Mouse (Mus musculus) small intestine, adult 2 months (tissue): ENCODE results near the gene Gm49405. TPM values are rescaled to one million over a fixed set of nuclear protein-coding genes. Genes with fewer than 3 reads are reported as not detected.

Source experiments
- H3K27ac ChIP-seq: fragments of 200-500 bp; 2 replicates; pipeline ENCODE4 v1.5.1; 2012; ENCODE audit warnings: low read depth, low read length, control low read depth, inconsistent platforms; ENCODE audit not compliant: insufficient read depth
- H3K27me3 ChIP-seq: fragments of 200-500 bp; 2 replicates; pipeline ENCODE4 v1.6.1; 2012; ENCODE audit warnings: mild to moderate bottlenecking, moderate library complexity, low read length, inconsistent platforms; ENCODE audit not compliant: control insufficient read depth, insufficient read depth
- H3K36me3 ChIP-seq: fragments of 200-500 bp; 2 replicates; pipeline ENCODE4 v1.6.1; 2012; ENCODE audit warnings: mild to moderate bottlenecking, low read length, control low read depth, inconsistent platforms; ENCODE audit not compliant: control insufficient read depth, insufficient read depth
- H3K4me1 ChIP-seq: fragments of 200-500 bp; 2 replicates; pipeline ENCODE4 v1.6.1; 2012; ENCODE audit warnings: low read length, inconsistent platforms, mixed read lengths; ENCODE audit not compliant: control insufficient read depth, insufficient read depth, insufficient read length
- H3K4me3 ChIP-seq: fragments of 200-500 bp; 2 replicates; pipeline ENCODE4 v1.5.1; 2012; ENCODE audit warnings: low read depth, mild to moderate bottlenecking, control low read depth, inconsistent platforms, low read length, moderate library complexity
- CTCF ChIP-seq: fragments of 200-500 bp; IDR thresholded peaks from 2 replicates; pipeline ENCODE4 v1.5.1; 2012; ENCODE audit warnings: low read depth, mild to moderate bottlenecking, control low read depth, inconsistent platforms, low read length, moderate library complexity, mixed read lengths; ENCODE audit not compliant: insufficient replicate concordance, insufficient read length; ENCODE audit errors: extremely low read depth
- POLR2A ChIP-seq: fragments of 200-500 bp; IDR thresholded peaks from 2 replicates; pipeline ENCODE4 v1.6.1; 2012; ENCODE audit warnings: low read depth, mild to moderate bottlenecking, control low read depth, inconsistent platforms, low read length, moderate library complexity
- WGBS: fragments of 180-500 bp; shearing (Covaris S2); methylation state at CpG from one replicate; pipeline ENCODE4 v1.1.7; 2018; 5-methylcytosine and 5-hydroxymethylcytosine counted together
- polyA plus RNA-seq: library from polyadenylated mRNA; depleted of rRNA; stranded (reverse); fragments of >200 nt; gene quantifications from 2 replicates; pipeline ENCODE4 v1.2.3, GENCODE M21; 2012

Gene Gm49405
- polyA plus RNA-seq, 1 experiment: 0.90 TPM

- Histone ChIP-seq H3K4me3 (no peak overlapping the region), H3K27me3 (no peaks in the 10 kb centered on the region), H3K4me1 (peaks cover 12% of the 10 kb centered on the region), H3K36me3 (no peaks in the 10 kb centered on the region), H3K27ac (no peak overlapping the region)
- TF ChIP-seq POLR2A: no peak
- TF ChIP-seq CTCF: no peak
- 40% methylated on average over 2 of the region's 2 CpGs for WGBS
Observed at GRCm38 (mm10) chr19:3975866-3976265, 24.6 kb upstream of the Gm49405 start.

GRCm38 (mm10) chr19:3980309-3980708 is 20.1 kb upstream of the Gm49405 start:
- Histone ChIP-seq H3K4me1 (peaks cover 10% of the 10 kb centered on the region; the same call in 1 of the 2 replicates), H3K27ac (no peak overlapping the region), H3K36me3 (no peaks in the 10 kb centered on the region), H3K27me3 (no peaks in the 10 kb centered on the region), H3K4me3 (no peak overlapping the region)
- peak; percentile 78; the same call in 1 of the 2 replicates for TF ChIP-seq CTCF
- TF ChIP-seq POLR2A: no peak
- 4% methylated on average over 4 of the region's 4 CpGs for WGBS

- no peaks in the 10 kb centered on the region for H3K36me3 ChIP-seq
- H3K4me3 ChIP-seq: no peak overlapping the region
- no peak overlapping the region for H3K27ac ChIP-seq
- H3K27me3 ChIP-seq: no peaks in the 10 kb centered on the region
- TF ChIP-seq POLR2A: no peak
- no peak for TF ChIP-seq CTCF
- WGBS: 51% methylated on average over 9 of the region's 9 CpGs
- H3K4me1 ChIP-seq: peaks cover 16% of the 10 kb centered on the region
Observed at GRCm38 (mm10) chr19:3980917-3981316, 19.5 kb upstream of the Gm49405 start.

GRCm38 (mm10) chr19:3983527-3984200 is 16.8 kb upstream of the Gm49405 start:
- Histone ChIP-seq H3K4me1 (peaks cover 25% of the 10 kb centered on the region), H3K4me3 (no peak overlapping the region), H3K27me3 (no peaks in the 10 kb centered on the region), H3K36me3 (no peaks in the 10 kb centered on the region; the same call in 1 of the 2 replicates), H3K27ac (no peak overlapping the region)
- no peak for TF ChIP-seq POLR2A
- no peak for TF ChIP-seq CTCF
- 82% methylated on average over 9 of the region's 9 CpGs for WGBS

GRCm38 (mm10) chr19:3985261-3985681 is 15.2 kb upstream of the Gm49405 start:
- H3K4me1 ChIP-seq: peaks cover 25% of the 10 kb centered on the region
- H3K27me3 ChIP-seq: no peaks in the 10 kb centered on the region
- peak overlapping the region; percentile 84 for H3K27ac ChIP-seq
- TF ChIP-seq CTCF: no peak
- no peak for TF ChIP-seq POLR2A
- no peaks in the 10 kb centered on the region; the same call in 1 of the 2 replicates for H3K36me3 ChIP-seq
- H3K4me3 ChIP-seq: no peak overlapping the region
- WGBS: 32% methylated on average over 8 of the region's 8 CpGs

- TF ChIP-seq POLR2A: peak; percentile 99
- no peak for TF ChIP-seq CTCF
- H3K36me3 ChIP-seq: no peaks in the 10 kb centered on the region; the same call in 1 of the 2 replicates
- no peaks in the 10 kb centered on the region for H3K27me3 ChIP-seq
- 5% methylated on average over 8 of the region's 8 CpGs for WGBS
- H3K4me3 ChIP-seq: peak within 1 kb of the TSS; percentile 55
- peak within 1 kb of the TSS; percentile 84 for H3K27ac ChIP-seq
- H3K4me1 ChIP-seq: peaks cover 25% of the 10 kb centered on the region
Observed at GRCm38 (mm10) chr19:3986334-3986733, 14.1 kb upstream of the Gm49405 start, which contains the start of gene Acy3. TSS of gene Acy3 (plus strand) at chr19:3986570.

GRCm38 (mm10) chr19:3988066-3988465 is 12.4 kb upstream of the Gm49405 start:
- Histone ChIP-seq H3K36me3 (no peaks in the 10 kb centered on the region; the same call in 1 of the 2 replicates), H3K4me3 (no peak overlapping the region), H3K27ac (no peak overlapping the region), H3K27me3 (no peaks in the 10 kb centered on the region), H3K4me1 (peaks cover 25% of the 10 kb centered on the region)
- no peak for TF ChIP-seq POLR2A
- 94% methylated on average over 14 of the region's 14 CpGs for WGBS

- Histone ChIP-seq H3K4me1 (peaks cover 25% of the 10 kb centered on the region), H3K27me3 (no peaks in the 10 kb centered on the region), H3K36me3 (no peaks in the 10 kb centered on the region; the same call in 1 of the 2 replicates), H3K27ac (no peak overlapping the region), H3K4me3 (no peak overlapping the region)
- 94% methylated on average over 4 of the region's 4 CpGs for WGBS
- TF ChIP-seq CTCF (peak; percentile 18; the same call in 1 of the 2 replicates), POLR2A (no peak)
Observed at GRCm38 (mm10) chr19:3988750-3989149, 11.7 kb upstream of the Gm49405 start.
